Mouse (Mus musculus): ENCODE data around the gene Trhde. TPM values are rescaled to one million over a fixed set of nuclear protein-coding genes. Genes with fewer than 3 reads are reported as not detected.

Trhde gene
- polyA plus RNA-seq, 1 experiment from 2014 or later, result 0.48 TPM

DNA sequence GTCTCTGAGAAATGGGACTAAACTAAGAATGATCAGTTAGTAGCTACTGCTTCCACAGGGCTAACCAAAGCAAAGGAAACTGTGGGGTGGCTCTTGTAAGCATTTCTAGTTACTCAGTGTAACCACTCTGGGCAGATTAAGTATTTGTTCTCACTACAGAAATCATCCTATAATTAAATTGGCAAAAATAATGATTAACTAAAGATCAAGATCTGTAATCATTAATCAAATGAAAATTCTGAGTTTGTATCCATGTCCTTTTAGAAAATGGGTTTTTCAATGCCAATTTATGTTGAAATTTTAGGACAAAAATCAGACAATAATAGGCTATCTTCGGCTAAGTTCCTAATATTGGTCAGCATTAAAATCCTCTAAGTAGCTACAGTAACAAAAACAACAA lies 4.4 kb downstream of the Trhde start:
- ATAC-seq (ENCODE audit: insufficient read depth, low FRiP score, low read depth), result no peak
- Histone ChIP-seq H3K27me3 (replicated peaks) (peaks cover 34% of the 10 kb centered on the region), H3K4me2 (no peak overlapping the region), H3K27ac (no peak overlapping the region), H3K9me3 (no peaks in the 10 kb centered on the region), H3K4me1 (peaks cover 23% of the 10 kb centered on the region), H3K4me3 (replicated peaks) (no peak overlapping the region), H3K36me3 (no peaks in the 10 kb centered on the region), H3K9ac (no peak overlapping the region)
- 86% methylated on average over 1 of the region's 1 CpGs for WGBS

DNA sequence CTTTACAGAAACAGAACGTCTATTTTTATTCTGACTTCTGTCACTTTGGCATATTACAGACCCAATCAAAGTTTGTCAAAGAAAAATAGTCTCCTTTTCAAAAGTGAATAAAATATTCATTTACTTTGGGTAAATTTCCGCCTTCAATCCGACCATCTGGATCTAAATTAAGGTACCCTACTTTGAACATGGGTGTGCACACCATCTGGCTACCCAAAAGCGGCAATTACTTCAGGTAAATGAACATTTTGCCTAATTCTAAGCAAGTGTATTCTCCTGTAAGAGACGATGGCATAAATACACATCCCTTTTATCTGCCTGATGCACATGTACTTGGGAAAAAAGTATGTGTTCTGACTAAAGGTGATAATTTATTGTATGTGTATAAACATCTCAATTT lies 5.2 kb downstream of the Trhde start:
- no peak overlapping the region for H3K4me2 ChIP-seq
- no peak for ATAC-seq (ENCODE audit: insufficient read depth, low FRiP score, low read depth)
- H3K4me3 ChIP-seq (replicated peaks), result no peak overlapping the region

DNA sequence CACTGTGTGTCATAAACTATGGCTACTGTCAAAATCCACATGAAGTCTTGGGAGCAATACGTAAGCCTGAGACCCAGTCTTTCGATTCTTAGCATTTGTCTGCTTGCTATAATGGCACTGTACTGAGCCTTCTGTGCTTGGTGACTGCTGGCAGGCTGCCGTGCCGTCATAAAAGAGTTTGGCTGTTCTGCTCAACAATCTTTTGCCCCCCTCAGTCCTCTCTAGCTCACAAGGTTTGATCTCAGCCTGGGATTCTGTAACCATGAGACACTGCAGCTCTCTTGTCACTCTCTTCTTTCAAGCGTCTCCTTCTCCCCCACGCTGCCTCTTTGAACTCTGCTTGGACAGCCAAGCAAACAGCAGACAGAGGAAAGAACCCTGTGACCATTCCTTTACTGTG lies 7.9 kb downstream of the Trhde start:
- Histone ChIP-seq H3K27ac (no peak overlapping the region), H3K4me3 (replicated peaks) (no peak overlapping the region), H3K4me1 (no peaks in the 10 kb centered on the region), H3K9me3 (no peaks in the 10 kb centered on the region), H3K4me2 (no peak overlapping the region), H3K36me3 (no peaks in the 10 kb centered on the region), H3K9ac (no peak overlapping the region), H3K27me3 (replicated peaks) (no peaks in the 10 kb centered on the region)
- ATAC-seq (ENCODE audit: insufficient read depth, low FRiP score, low read depth), result no peak
- WGBS, result 50% methylated on average over 6 of the region's 6 CpGs

More for the DNA sequence above, 5.2 kb downstream of the Trhde start:
- no peak overlapping the region for H3K9ac ChIP-seq
- H3K27me3 ChIP-seq (replicated peaks), result peaks cover 26% of the 10 kb centered on the region
- no peaks in the 10 kb centered on the region for H3K36me3 ChIP-seq
- H3K4me1 ChIP-seq, result peaks cover 17% of the 10 kb centered on the region
- no peak overlapping the region for H3K27ac ChIP-seq
- H3K9me3 ChIP-seq, result no peaks in the 10 kb centered on the region
- 83% methylated on average over 5 of the region's 5 CpGs for WGBS

DNA sequence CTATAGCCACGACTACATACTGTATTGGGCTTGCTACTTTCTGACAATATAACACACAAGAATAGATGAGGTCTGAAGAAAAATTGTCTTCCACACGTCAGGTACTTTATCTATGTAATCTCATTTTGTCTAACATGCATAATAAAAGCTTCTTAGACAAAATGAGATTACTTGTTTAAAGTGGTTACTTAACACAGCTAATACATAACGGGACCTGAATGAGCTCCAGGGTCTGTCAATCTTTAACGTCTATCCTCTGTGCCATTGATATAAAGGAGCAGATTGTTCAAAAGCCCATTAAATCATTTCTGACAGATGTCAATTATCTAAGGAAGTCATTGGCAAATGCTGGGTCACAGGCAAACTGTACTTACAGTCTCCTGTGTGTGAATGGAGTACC lies 36.2 kb downstream of the Trhde start:
- no peak for ATAC-seq (ENCODE audit: insufficient read depth, low FRiP score, low read depth)
- H3K36me3 ChIP-seq, result no peaks in the 10 kb centered on the region
- 69% methylated on average over 4 of the region's 4 CpGs for WGBS
- H3K27me3 ChIP-seq (replicated peaks), result no peaks in the 10 kb centered on the region
- H3K4me1 ChIP-seq, result no peaks in the 10 kb centered on the region
- H3K9me3 ChIP-seq, result no peaks in the 10 kb centered on the region
- H3K4me3 ChIP-seq (replicated peaks), result no peak overlapping the region
- H3K9ac ChIP-seq, result no peak overlapping the region
- H3K4me2 ChIP-seq, result no peak overlapping the region
- H3K27ac ChIP-seq, result no peak overlapping the region

DNA sequence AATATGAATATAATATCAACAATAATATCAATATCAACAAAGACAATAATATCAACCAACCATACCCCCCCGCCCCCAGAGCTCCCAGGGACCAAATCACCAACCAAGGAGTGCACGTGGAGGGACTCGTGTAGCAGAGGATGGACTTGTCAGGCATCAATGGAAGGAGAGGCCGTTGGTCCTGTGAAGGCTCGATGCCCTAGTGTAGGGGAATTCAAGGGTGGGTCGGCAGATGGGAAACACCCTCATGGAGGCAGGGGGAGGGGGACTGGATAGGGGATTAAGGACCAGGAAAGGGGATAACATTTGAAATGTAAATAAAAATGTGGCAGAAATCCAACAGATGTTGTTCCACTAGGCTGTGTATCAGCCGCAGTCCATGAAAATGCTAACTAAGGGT lies 40.0 kb downstream of the Trhde start:
- WGBS, result 75% methylated on average over 7 of the region's 7 CpGs
- H3K27me3 ChIP-seq (replicated peaks), result no peaks in the 10 kb centered on the region
- H3K4me3 ChIP-seq (replicated peaks), result no peak overlapping the region
- H3K4me1 ChIP-seq, result no peaks in the 10 kb centered on the region
- no peak overlapping the region for H3K9ac ChIP-seq
- no peak overlapping the region for H3K27ac ChIP-seq
- no peak for ATAC-seq (ENCODE audit: insufficient read depth, low FRiP score, low read depth)
- H3K9me3 ChIP-seq, result no peaks in the 10 kb centered on the region
- H3K36me3 ChIP-seq, result no peaks in the 10 kb centered on the region
- no peak overlapping the region for H3K4me2 ChIP-seq

DNA sequence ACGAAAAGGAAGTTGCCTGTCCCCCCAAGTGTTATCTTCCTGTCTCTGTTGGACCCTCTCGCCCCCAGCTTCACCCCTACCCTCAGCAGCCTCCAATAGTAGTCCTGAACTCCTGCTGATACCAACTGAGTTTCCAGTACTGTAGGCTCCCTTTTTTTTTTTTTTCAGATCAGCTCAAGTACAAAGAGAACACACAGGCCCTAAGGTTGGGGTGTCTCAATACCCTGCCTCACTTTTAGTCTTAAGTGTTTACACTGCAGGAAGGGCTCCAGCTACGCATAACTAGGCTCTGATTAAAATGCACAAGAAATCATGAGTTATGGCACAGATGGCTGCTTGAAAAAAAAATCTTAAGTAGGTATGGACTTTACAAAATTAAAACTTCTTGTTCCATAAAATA lies 42.9 kb downstream of the Trhde start:
- Histone ChIP-seq H3K36me3 (no peaks in the 10 kb centered on the region), H3K27ac (no peak overlapping the region), H3K9me3 (no peaks in the 10 kb centered on the region), H3K9ac (no peak overlapping the region), H3K4me1 (no peaks in the 10 kb centered on the region), H3K4me3 (replicated peaks) (no peak overlapping the region), H3K4me2 (no peak overlapping the region), H3K27me3 (replicated peaks) (no peaks in the 10 kb centered on the region)
- ATAC-seq (ENCODE audit: insufficient read depth, low FRiP score, low read depth), result no peak
- WGBS, result 56% methylated on average over 3 of the region's 3 CpGs

DNA sequence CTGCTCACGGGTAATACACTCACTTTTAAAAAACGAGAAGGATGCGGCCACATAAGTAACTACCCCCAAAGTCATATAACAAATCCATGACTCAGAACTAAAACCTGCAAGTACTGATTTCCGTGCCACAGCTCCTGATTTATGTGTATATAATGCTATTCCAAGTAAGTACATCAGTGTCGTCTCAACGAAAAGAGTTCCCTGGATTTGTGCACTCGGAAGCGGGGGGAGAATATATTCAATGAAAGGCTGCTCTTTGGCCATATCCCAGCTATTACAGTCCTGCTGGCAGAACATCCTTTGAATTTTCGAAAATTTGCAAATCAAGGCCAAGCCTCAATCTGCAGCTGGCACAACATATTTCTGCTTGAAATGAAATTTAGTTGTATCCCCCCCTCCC lies 43.5 kb downstream of the Trhde start:
- ATAC-seq (ENCODE audit: insufficient read depth, low FRiP score, low read depth), result no peak
- Histone ChIP-seq H3K36me3 (no peaks in the 10 kb centered on the region), H3K27ac (no peak overlapping the region), H3K4me2 (no peak overlapping the region), H3K4me3 (replicated peaks) (no peak overlapping the region), H3K27me3 (replicated peaks) (no peaks in the 10 kb centered on the region), H3K9ac (no peak overlapping the region), H3K4me1 (no peaks in the 10 kb centered on the region), H3K9me3 (no peaks in the 10 kb centered on the region)
- 64% methylated on average over 9 of the region's 9 CpGs for WGBS

DNA sequence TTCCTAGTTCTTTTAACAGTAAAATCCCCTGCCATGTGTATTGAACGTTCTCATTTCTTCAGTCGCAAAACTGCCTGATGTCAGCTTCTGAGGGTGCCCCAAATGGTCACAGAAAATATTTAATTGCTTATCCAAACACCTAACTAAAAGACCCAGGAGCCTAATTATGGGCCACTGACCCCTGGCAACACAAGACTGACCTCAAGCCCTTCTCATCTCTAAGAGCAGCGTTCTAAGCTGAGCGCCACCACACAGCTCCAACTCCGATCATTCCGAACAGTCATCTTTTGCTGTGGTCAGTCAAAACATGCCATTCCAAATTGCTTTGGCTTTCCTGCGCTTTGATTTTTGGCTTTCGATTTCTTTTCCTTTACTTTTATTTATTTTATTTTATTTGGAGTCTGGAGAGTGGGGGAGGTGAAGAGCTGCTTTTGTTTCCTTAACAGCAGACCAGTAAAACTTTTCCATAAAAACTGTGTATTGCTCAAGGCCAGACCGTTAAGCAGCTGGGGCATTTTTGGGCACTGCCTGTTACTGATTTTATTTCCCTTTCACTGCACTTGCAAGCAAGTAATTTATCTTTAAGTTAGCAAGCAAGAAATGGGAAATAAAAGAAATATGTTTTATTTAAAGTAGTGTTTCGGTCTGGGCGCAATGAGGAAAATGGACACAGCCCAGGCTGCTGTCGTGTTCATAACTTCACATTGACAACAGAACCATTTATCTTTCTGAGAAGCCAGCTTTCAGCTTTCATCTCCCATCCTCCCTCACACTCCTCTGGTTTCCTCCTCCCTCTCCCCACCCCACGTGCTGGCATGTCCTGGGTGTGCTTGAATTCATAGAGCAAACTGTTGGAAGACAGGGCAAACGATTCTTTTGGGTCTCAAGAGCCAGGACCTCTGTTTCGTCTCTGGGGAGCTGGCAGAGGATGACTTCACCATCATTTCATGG lies 59.1 kb downstream of the Trhde start:
- Histone ChIP-seq H3K4me3 (replicated peaks) (no peak overlapping the region), H3K9me3 (no peaks in the 10 kb centered on the region), H3K27me3 (replicated peaks) (no peaks in the 10 kb centered on the region), H3K4me2 (no peak overlapping the region), H3K9ac (no peak overlapping the region), H3K27ac (no peak overlapping the region), H3K4me1 (no peaks in the 10 kb centered on the region), H3K36me3 (no peaks in the 10 kb centered on the region)
- ATAC-seq (ENCODE audit: insufficient read depth, low FRiP score, low read depth), result no peak
- 48% methylated on average over 15 of the region's 15 CpGs for WGBS

DNA sequence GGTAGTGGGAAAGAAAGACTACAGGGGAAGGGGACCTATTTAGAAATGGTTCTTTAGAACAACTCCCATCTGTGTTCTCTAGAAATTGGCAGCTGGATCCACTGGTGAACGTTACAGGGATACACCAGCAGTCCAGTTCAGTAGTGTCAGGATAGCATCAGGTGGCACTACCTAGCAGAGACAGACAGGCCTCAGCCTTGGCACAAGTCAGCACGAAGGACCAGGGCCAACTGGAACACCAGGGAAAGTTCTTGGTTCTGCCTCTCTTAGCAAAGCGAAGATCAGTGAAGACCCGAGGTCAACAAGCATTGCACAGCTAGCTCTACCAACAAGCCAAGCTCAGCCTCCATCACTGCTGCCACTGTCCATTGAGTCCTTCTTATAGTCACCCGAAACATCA lies 62.2 kb downstream of the Trhde start:
- H3K9ac ChIP-seq, result no peak overlapping the region
- no peak overlapping the region for H3K27ac ChIP-seq
- WGBS, result 85% methylated on average over 5 of the region's 5 CpGs
- H3K9me3 ChIP-seq, result no peaks in the 10 kb centered on the region
- no peaks in the 10 kb centered on the region for H3K4me1 ChIP-seq
- ATAC-seq (ENCODE audit: insufficient read depth, low FRiP score, low read depth), result no peak
- H3K4me2 ChIP-seq, result no peak overlapping the region
- H3K27me3 ChIP-seq (replicated peaks), result no peaks in the 10 kb centered on the region
- no peaks in the 10 kb centered on the region for H3K36me3 ChIP-seq
- no peak overlapping the region for H3K4me3 ChIP-seq (replicated peaks)

DNA sequence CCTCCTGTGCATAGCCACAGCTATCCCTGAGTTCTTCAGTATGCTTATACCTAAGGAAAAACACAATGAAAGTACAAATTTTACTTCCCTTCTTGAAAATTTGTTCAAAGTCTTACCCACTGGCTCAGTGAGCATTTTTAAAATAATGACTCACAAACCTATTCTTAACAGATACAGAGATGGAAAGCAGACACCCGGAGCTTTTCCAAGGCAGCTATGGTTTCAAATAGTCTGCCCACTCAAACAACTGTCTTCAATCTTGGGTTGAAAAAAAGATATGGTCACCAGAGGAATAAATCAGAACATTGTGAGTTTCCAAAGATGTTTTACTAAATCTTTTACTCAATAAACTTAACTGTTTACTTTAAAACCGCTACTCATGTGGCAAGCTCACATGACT lies 64.5 kb downstream of the Trhde start:
- Histone ChIP-seq H3K9me3 (no peaks in the 10 kb centered on the region), H3K4me2 (no peak overlapping the region), H3K4me1 (no peaks in the 10 kb centered on the region), H3K4me3 (replicated peaks) (no peak overlapping the region), H3K9ac (no peak overlapping the region), H3K36me3 (no peaks in the 10 kb centered on the region), H3K27ac (no peak overlapping the region), H3K27me3 (replicated peaks) (no peaks in the 10 kb centered on the region)
- 57% methylated on average over 2 of the region's 2 CpGs for WGBS
- ATAC-seq (ENCODE audit: insufficient read depth, low FRiP score, low read depth), result no peak

DNA sequence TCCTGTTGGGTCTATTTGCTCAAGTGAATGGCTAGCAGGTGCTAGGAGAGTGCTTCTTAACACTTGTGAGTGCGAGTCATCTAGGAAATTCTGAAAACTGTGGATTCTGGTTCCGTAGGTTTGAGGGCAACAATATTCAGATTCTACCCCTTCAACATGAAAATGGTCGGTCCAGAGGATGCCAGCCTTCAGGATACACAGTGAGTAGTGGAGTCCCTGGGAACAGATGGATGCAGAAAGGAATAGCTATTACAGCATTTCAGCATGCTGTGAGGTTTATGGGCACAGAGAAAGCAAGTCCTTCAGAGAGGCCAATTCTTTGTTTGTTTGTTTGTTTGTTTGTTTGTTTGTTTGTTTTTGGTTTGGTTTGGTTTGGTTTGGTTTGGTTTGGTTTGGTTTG lies 65.7 kb downstream of the Trhde start:
- no peak overlapping the region for H3K9ac ChIP-seq
- no peak overlapping the region for H3K27ac ChIP-seq
- H3K4me1 ChIP-seq, result no peaks in the 10 kb centered on the region
- H3K9me3 ChIP-seq, result no peaks in the 10 kb centered on the region
- H3K4me2 ChIP-seq, result no peak overlapping the region
- H3K27me3 ChIP-seq (replicated peaks), result no peaks in the 10 kb centered on the region
- WGBS, result 79% methylated on average over 3 of the region's 3 CpGs
- H3K36me3 ChIP-seq, result no peaks in the 10 kb centered on the region
- ATAC-seq (ENCODE audit: insufficient read depth, low FRiP score, low read depth), result no peak
- H3K4me3 ChIP-seq (replicated peaks), result no peak overlapping the region

DNA sequence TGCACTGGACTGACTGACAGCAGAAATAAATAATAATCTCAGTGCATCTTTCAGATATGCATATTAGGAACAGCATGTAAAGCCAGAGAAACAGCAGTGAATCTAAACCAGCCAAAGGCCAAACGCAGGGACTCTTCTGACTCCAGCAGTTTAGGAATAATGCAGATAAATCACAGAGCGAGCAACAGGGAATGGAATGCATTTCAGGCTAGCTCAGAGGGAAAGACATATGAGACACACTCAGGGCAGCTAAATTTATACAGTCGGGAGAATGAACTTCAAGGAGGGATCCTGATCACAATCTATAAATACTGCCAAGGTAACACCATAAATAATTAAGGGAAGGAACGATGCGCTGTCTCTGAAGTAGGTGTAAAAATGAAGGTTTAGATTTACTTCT lies 66.4 kb downstream of the Trhde start:
- no peak for ATAC-seq (ENCODE audit: insufficient read depth, low FRiP score, low read depth)

More for the DNA sequence above, 66.4 kb downstream of the Trhde start:
- H3K4me2 ChIP-seq, result no peak overlapping the region
- no peaks in the 10 kb centered on the region for H3K27me3 ChIP-seq (replicated peaks)
- no peak overlapping the region for H3K9ac ChIP-seq
- H3K27ac ChIP-seq, result no peak overlapping the region
- WGBS, result 37% methylated on average over 5 of the region's 5 CpGs
- no peaks in the 10 kb centered on the region for H3K36me3 ChIP-seq
- no peaks in the 10 kb centered on the region for H3K9me3 ChIP-seq
- H3K4me3 ChIP-seq (replicated peaks), result no peak overlapping the region
- no peaks in the 10 kb centered on the region for H3K4me1 ChIP-seq

Data from stomach, embryonic 15.5 days (tissue).